Mouse (Mus musculus) liver, embryonic 13.5 days (tissue): ENCODE measurements at regions not wholly inside any gene's neighbourhood (a gene's known extent, or its start where the extent isn't known, plus 50 kb on each side); places are given as distances from the start of the nearest gene placed in this dataset.
A peak's percentile ranks its signal among the peaks of the same experiment; 100 is the strongest.

Experiments used
- ATAC-seq: fragments of 200-750 bp; cut with Nextera tagmentation; 2 replicates; pipeline ENCODE4 v1.8.0; 2017; ENCODE audit warnings: low read depth, mild to moderate bottlenecking, moderate number of reproducible peaks, moderate library complexity
- DNase-seq: peaks from one replicate; pipeline ENCODE4 v3.0.0; 2022
- H3K27ac ChIP-seq: fragments of 300-500 bp; sonication (generic); 2 replicates; pipeline ENCODE4 v1.5.1; 2015; ENCODE audit warnings: moderate library complexity, mild to moderate bottlenecking, inconsistent platforms
- H3K27me3 ChIP-seq: fragments of 300-500 bp; sonication (generic); 2 replicates; pipeline ENCODE4 v1.6.1; 2015; ENCODE audit warnings: mild to moderate bottlenecking, inconsistent platforms
- H3K36me3 ChIP-seq: fragments of 300-500 bp; sonication (generic); 2 replicates; pipeline ENCODE4 v1.6.1; 2015; ENCODE audit warnings: mild to moderate bottlenecking, inconsistent platforms
- H3K4me1 ChIP-seq: fragments of 300-500 bp; sonication (generic); replicated peaks from 2 replicates; pipeline ENCODE4 v1.6.1; 2015; ENCODE audit warnings: inconsistent platforms
- H3K4me2 ChIP-seq: fragments of 300-500 bp; sonication (generic); 2 replicates; pipeline ENCODE4 v1.6.1; 2015; ENCODE audit warnings: inconsistent platforms, mild to moderate bottlenecking, moderate library complexity
- H3K4me3 ChIP-seq: fragments of 300-500 bp; sonication (generic); replicated peaks from 2 replicates; pipeline ENCODE4 v1.5.1; 2015; ENCODE audit warnings: mild to moderate bottlenecking, inconsistent platforms
- H3K9ac ChIP-seq: fragments of 300-500 bp; sonication (generic); 2 replicates; pipeline ENCODE4 v1.6.1; 2015; ENCODE audit warnings: mild to moderate bottlenecking, inconsistent platforms
- H3K9me3 ChIP-seq: fragments of 300-500 bp; sonication (generic); replicated peaks from 2 replicates; pipeline ENCODE4 v1.6.1; 2016; ENCODE audit warnings: inconsistent platforms
- WGBS: fragments of 180-500 bp; shearing (Covaris S2); methylation state at CpG from one replicate; pipeline ENCODE4 v1.1.7; 2015; ENCODE audit not compliant: insufficient replicate concordance; 5-methylcytosine and 5-hydroxymethylcytosine counted together

- ATAC-seq (no peak), DNase-seq (no peak)
- no peak overlapping the region for H3K9ac ChIP-seq
- H3K4me1 ChIP-seq = peaks cover 7% of the 10 kb centered on the region; the same call in 1 of the 2 replicates
- no peak overlapping the region for H3K4me3 ChIP-seq
- WGBS = 70% methylated on average over 24 of the region's 26 CpGs
- no peaks in the 10 kb centered on the region for H3K9me3 ChIP-seq
- H3K27ac ChIP-seq = no peak overlapping the region
- H3K27me3 ChIP-seq = no peaks in the 10 kb centered on the region
- H3K36me3 ChIP-seq = no peaks in the 10 kb centered on the region
- H3K4me2 ChIP-seq = no peak overlapping the region
Observed at GRCm38 (mm10) chr5:111601711-111602521, 131.8 kb upstream of the Gm26897 start.

GRCm38 (mm10) chr5:111613687-111614086, 120.0 kb upstream of the Gm26897 start:
- H3K9ac ChIP-seq = no peak overlapping the region
- H3K36me3 ChIP-seq = no peaks in the 10 kb centered on the region
- H3K4me2 ChIP-seq = no peak overlapping the region
- WGBS = 50% methylated on average over 1 of the region's 1 CpGs
- no peak overlapping the region for H3K27ac ChIP-seq
- no peaks in the 10 kb centered on the region for H3K27me3 ChIP-seq
- no peaks in the 10 kb centered on the region for H3K4me1 ChIP-seq
- ATAC-seq (no peak), DNase-seq (no peak)
- no peak overlapping the region for H3K4me3 ChIP-seq
- H3K9me3 ChIP-seq = no peaks in the 10 kb centered on the region

- H3K9me3 ChIP-seq = no peaks in the 10 kb centered on the region
- H3K4me2 ChIP-seq = no peak overlapping the region
- ATAC-seq = no peak
- DNase-seq = no peak
- no peaks in the 10 kb centered on the region for H3K4me1 ChIP-seq
- WGBS = 30% methylated on average over 8 of the region's 9 CpGs
- no peak overlapping the region for H3K9ac ChIP-seq
- H3K27ac ChIP-seq = no peak overlapping the region
- H3K27me3 ChIP-seq = no peaks in the 10 kb centered on the region
- no peak overlapping the region for H3K4me3 ChIP-seq
- no peaks in the 10 kb centered on the region for H3K36me3 ChIP-seq
Observed at GRCm38 (mm10) chr5:111619974-111620373, 113.8 kb upstream of the Gm26897 start.

GRCm38 (mm10) chr5:111620626-111621025, 113.1 kb upstream of the Gm26897 start:
- Histone ChIP-seq H3K9ac (no peak overlapping the region), H3K36me3 (no peaks in the 10 kb centered on the region), H3K27ac (no peak overlapping the region), H3K27me3 (no peaks in the 10 kb centered on the region), H3K4me2 (no peak overlapping the region), H3K4me1 (no peaks in the 10 kb centered on the region), H3K9me3 (no peaks in the 10 kb centered on the region), H3K4me3 (no peak overlapping the region)
- ATAC-seq = no peak
- 60% methylated on average over 6 of the region's 6 CpGs for WGBS
- no peak for DNase-seq

- Histone ChIP-seq H3K4me2 (no peak overlapping the region), H3K27me3 (no peaks in the 10 kb centered on the region), H3K9ac (no peak overlapping the region), H3K36me3 (no peaks in the 10 kb centered on the region), H3K4me1 (no peaks in the 10 kb centered on the region), H3K4me3 (no peak overlapping the region), H3K27ac (no peak overlapping the region), H3K9me3 (no peaks in the 10 kb centered on the region)
- no peak for ATAC-seq
- DNase-seq = no peak
- 59% methylated on average over 5 of the region's 5 CpGs for WGBS
Observed at GRCm38 (mm10) chr5:111622481-111622880, 111.2 kb upstream of the Gm26897 start.

GRCm38 (mm10) chr5:111626273-111626798, 107.4 kb upstream of the Gm26897 start:
- no peak for ATAC-seq
- DNase-seq = no peak
- H3K4me3 ChIP-seq = no peak overlapping the region
- WGBS = 27% methylated on average over 6 of the region's 6 CpGs
- H3K9ac ChIP-seq = no peak overlapping the region
- no peak overlapping the region for H3K27ac ChIP-seq
- H3K4me1 ChIP-seq = no peaks in the 10 kb centered on the region
- no peaks in the 10 kb centered on the region for H3K36me3 ChIP-seq
- no peak overlapping the region for H3K4me2 ChIP-seq
- H3K27me3 ChIP-seq = no peaks in the 10 kb centered on the region
- H3K9me3 ChIP-seq = 0 out of 2 replicates have a peak, but pooled peaks cover 2% of the 10 kb centered on the region

GRCm38 (mm10) chr5:111630313-111630844, 103.3 kb upstream of the Gm26897 start:
- Histone ChIP-seq H3K36me3 (no peaks in the 10 kb centered on the region), H3K4me3 (no peak overlapping the region), H3K4me2 (no peak overlapping the region), H3K9me3 (peaks cover 10% of the 10 kb centered on the region; the same call in 1 of the 2 replicates), H3K4me1 (0 out of 2 replicates have a peak, but pooled peaks cover 2% of the 10 kb centered on the region), H3K27ac (no peak overlapping the region), H3K27me3 (no peaks in the 10 kb centered on the region), H3K9ac (no peak overlapping the region)
- DNase-seq (no peak), ATAC-seq (peak; percentile 5; the same call in 1 of the 2 replicates)
- 76% methylated on average over 3 of the region's 3 CpGs for WGBS

- no peaks in the 10 kb centered on the region for H3K36me3 ChIP-seq
- H3K4me1 ChIP-seq = 0 out of 2 replicates have a peak, but pooled peaks cover 2% of the 10 kb centered on the region
- no peak overlapping the region for H3K4me3 ChIP-seq
- ATAC-seq (no peak), DNase-seq (no peak)
- WGBS = 47% methylated on average over 18 of the region's 18 CpGs
- 0 out of 2 replicates have a peak overlapping the region, but pooled peaks have one; percentile 39 for H3K27ac ChIP-seq
- peaks cover 10% of the 10 kb centered on the region; the same call in 1 of the 2 replicates for H3K9me3 ChIP-seq
- no peaks in the 10 kb centered on the region for H3K27me3 ChIP-seq
- H3K4me2 ChIP-seq = no peak overlapping the region
- H3K9ac ChIP-seq = no peak overlapping the region
Observed at GRCm38 (mm10) chr5:111631572-111632161, 102.1 kb upstream of the Gm26897 start.

GRCm38 (mm10) chr5:111635092-111635491, 98.6 kb upstream of the Gm26897 start:
- Histone ChIP-seq H3K27ac (no peak overlapping the region), H3K4me2 (no peak overlapping the region), H3K27me3 (peaks cover 28% of the 10 kb centered on the region), H3K9me3 (peaks cover 8% of the 10 kb centered on the region; the same call in 1 of the 2 replicates), H3K9ac (no peak overlapping the region), H3K36me3 (no peaks in the 10 kb centered on the region), H3K4me3 (no peak overlapping the region), H3K4me1 (0 out of 2 replicates have a peak, but pooled peaks cover 2% of the 10 kb centered on the region)
- ATAC-seq = no peak
- no peak for DNase-seq
- 51% methylated on average over 5 of the region's 5 CpGs for WGBS

- DNase-seq = no peak
- Histone ChIP-seq H3K27me3 (peaks cover 36% of the 10 kb centered on the region), H3K9ac (no peak overlapping the region), H3K9me3 (peaks cover 8% of the 10 kb centered on the region; the same call in 1 of the 2 replicates), H3K4me1 (no peaks in the 10 kb centered on the region), H3K36me3 (no peaks in the 10 kb centered on the region), H3K27ac (no peak overlapping the region), H3K4me2 (no peak overlapping the region), H3K4me3 (no peak overlapping the region)
- no peak for ATAC-seq
- WGBS = 51% methylated on average over 4 of the region's 4 CpGs
Observed at GRCm38 (mm10) chr5:111636969-111637368, 96.8 kb upstream of the Gm26897 start.

- Histone ChIP-seq H3K4me2 (no peak overlapping the region), H3K4me3 (no peak overlapping the region), H3K27ac (no peak overlapping the region), H3K36me3 (no peaks in the 10 kb centered on the region), H3K27me3 (peaks cover 36% of the 10 kb centered on the region), H3K9me3 (peaks cover 6% of the 10 kb centered on the region; the same call in 1 of the 2 replicates), H3K4me1 (no peaks in the 10 kb centered on the region), H3K9ac (no peak overlapping the region)
- DNase-seq = no peak
- 38% methylated on average over 7 of the region's 7 CpGs for WGBS
- no peak for ATAC-seq
Observed at GRCm38 (mm10) chr5:111638306-111638705, 95.4 kb upstream of the Gm26897 start.
